Mouse (Mus musculus): ENCODE data around the gene Glt6d1. TPM values are rescaled to one million over a fixed set of nuclear protein-coding genes. Genes with fewer than 3 reads are reported as not detected.
A peak's percentile ranks its signal among the peaks of the same experiment; 100 is the strongest.
"Not testable (repeated sequence)": the region's sequence is repeated elsewhere in the genome, so short reads cannot be mapped to it uniquely, and the experiment has no call there.

Gene Glt6d1
- total RNA-seq (2021) = not detected

DNA sequence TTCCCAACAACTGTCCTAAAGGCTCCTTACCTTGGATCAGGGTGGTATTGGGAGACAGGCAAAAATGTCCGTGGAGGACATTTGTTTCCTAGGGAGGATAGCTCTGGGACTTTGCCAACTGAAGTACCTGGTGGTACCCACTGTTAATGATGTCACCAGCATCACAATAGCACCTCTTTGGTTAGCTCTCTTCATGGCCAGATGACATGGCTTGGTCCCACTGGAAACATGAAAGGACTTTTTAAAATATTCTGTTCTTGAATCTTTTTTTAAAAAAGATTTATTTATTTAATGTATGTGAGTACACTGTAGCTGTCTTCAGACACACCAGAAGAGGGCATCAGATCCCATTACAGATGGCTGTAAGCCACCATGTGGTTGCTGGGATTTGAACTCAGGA, at the start of gene Glt6d1:
TSS of gene Glt6d1 (minus strand) at position 101 of the 400 bp plus-strand sequence.
- intact Hi-C loops (cut with DNase I); DNase-seq: not testable (repeated sequence)

DNA sequence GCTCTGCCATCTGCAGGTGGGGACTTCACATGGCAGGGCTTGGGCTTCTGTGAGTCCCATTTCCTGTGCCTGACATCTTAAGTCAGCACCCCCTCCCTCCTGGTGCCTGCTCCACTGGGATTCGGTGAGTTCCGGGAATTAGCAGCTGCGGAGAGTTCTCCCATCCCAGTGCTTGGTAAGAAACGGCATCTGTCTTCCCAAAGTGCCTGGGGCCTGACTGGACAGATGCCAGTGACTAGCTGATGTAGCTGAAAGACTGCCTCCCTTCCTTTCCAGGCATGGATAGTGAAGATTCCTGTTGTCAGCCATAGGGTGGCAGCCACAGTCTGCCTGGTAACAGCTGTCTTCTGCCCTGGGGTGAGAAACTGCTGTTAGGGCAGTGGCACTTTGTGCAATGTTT, 49.8 kb upstream of the Glt6d1 start:
- intact Hi-C loops (cut with DNase I) = no loop called here
- DNase-seq = peak; percentile 81

DNA sequence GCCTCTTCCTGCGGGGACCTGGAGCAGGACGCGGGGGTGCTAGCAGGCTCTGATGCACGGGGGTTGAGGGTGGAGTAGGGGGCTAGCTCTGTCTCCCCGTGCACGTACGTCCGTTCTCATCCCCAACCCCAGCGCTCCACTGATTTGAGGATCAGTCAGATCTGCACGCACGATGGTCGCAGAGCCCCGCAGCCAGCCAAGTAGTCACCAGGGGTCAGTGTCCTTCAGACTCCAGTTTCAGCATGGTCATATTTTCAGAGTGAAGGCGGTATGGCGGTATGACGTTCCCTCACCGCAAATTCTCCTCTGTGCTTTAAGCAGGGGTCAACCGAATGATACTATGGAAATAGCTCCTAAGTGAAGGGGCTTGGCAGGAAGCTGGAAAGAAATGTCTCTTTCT, 48.6 kb upstream of the Glt6d1 start:
- DNase-seq = no peak
- intact Hi-C loops (cut with DNase I) = no loop called here

DNA sequence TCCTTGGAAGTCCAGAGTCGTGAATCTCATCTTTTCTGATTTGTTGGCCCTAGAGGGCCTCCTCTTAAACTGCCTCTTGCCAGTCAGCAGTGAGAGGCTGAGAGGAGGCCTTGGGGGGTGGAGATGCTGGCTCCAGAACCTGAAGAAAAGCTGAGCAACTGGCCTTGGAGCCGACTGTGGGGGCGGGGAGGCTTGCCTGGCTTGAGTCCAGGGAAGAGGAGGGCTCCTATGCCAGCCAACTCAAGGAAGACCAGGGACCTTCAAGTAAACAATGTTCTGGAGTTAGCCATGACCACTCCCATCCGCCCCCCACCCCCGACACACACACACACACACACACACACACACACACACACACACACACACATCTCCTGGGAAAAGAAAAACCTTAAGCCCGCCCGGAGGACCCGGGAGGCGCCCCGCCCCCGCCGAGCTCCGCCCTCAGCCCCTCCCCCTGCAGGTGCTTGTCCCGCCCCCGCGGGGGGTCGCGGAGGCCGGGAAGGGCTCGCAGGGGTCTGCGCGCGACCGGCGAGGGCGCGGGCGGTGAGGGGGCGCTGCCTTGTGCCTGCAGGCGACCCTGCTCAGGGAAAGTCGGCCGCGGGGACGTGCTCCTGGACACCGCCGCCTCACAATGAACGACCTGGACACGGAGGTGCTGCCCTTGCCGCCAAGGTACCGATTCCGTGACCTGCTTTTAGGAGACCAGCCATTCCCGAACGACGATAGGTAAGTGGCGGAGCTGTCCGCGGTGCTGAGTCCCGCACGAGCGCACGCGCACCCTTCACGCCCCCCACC, 47.9 kb upstream of the Glt6d1 start, which contains the start of gene Kcnt1:
TSS of gene Kcnt1 (plus strand) at position 398 of the 795 bp plus-strand sequence.
- DNase-seq = peak; percentile 81
- intact Hi-C loops (cut with DNase I) = no loop called here

DNA sequence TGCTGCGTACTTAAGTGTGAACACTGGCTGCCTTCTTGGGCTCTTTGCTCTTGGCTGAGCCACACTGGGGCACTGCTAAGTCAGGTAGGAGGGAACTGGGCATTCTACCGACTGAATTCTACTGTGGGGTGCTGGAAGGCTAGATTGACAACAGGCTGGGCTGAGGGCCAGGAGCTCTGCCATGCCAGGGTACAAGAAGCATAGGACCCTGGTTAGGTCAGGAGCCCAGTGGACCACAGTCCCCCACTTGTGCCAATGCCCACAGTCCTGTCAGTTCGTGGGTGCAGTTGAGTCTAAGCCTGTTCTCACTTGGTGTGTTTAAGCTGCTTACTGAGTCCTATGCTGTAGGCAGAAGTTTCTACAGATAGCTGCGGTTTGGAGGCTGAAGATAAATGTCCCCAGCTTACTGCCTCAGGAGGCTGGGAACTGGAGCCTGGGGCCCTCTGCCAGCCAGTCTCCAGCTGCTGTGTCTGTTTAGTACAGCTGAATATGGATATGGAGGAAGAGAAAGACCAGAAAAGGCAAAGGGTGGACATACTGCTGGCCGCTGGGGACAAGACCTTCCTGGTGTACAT, 47.1 kb upstream of the Glt6d1 start:
- intact Hi-C loops (cut with DNase I) = no loop called here
- peak; percentile 47 for DNase-seq

DNA sequence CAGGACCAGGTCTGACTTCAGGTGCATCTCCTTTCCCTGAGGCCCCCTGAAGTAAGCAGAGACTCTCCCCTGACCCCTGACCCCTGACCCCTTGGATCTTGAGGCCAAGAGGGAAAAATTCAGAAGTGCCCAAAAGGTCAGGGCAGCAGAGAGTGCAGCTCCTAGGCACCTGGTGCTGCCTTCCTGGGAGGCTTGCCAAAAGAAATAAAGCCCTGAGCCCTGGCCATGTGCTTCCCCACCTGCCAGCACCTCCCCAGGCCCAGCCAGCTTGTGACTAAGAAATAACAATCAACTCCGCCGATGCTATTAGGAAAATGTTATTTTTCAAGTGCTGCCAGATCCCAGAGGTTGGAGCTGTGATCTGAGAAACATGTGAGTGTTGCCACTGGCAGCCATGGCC, 46.4 kb upstream of the Glt6d1 start:
- DNase-seq = no peak
- intact Hi-C loops (cut with DNase I) = no loop called here

DNA sequence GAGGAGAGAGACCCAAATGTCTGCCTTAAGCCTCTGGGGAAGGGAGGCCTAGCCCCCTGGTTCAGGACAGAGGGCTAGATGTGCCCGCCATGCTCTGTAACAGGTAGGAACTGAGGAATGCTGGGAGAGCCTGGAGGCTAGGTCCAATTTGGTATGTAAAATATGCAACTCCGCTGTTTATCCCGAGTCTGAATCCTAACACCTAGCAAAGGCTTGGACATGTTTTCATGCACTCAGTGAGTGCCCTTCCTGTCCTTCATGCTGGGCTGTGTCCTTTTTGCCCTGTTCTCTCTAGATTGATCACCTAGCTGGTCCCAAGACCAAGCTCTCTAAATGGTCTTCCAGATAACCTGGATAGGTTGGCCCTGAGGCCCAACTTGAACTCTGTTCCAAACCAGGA, 44.2 kb upstream of the Glt6d1 start:
- intact Hi-C loops (cut with DNase I) = no loop called here
- no peak for DNase-seq

DNA sequence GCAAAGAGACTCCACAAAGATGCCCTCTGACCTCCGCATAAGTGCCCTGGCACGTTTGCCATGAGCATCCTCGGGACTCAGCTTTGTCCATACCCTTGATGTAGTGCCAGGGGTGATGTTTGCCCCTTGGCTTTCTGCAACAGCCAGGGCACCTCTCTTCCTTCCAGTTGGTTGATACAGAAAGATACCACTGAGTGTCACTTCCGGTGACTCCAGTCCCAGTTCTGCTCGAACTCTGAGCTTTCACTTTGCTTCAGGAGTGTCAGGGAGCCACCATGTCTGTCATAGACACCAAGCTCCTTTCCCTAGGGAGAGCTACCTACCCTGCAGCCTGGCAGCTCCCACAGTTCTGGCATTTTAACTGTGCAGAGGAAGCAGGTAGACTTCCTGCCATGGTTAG, 38.4 kb upstream of the Glt6d1 start:
- intact Hi-C loops (cut with DNase I) = no loop called here
- DNase-seq = no peak

DNA sequence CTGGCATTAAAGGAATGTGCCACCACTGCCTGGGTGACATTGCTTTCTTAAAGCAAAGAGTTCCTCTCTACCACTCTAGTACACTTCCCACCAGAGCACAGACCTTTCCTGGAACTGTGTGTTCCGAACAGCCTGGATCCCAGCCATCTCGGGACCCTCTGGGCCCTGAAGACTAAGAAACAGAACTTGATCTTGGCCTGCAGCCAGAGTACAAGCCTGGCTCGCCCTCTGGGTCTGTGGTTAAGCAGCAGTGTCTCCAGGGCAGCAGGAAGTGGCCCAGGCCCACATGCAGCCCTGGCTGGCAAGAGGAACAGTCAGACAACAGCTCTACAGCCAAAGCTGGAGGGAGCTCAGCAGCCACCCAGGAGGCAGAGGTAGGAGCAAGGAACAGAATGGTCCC, 37.0 kb upstream of the Glt6d1 start:
- intact Hi-C loops (cut with DNase I) = no loop called here
- DNase-seq = peak; percentile 39

DNA sequence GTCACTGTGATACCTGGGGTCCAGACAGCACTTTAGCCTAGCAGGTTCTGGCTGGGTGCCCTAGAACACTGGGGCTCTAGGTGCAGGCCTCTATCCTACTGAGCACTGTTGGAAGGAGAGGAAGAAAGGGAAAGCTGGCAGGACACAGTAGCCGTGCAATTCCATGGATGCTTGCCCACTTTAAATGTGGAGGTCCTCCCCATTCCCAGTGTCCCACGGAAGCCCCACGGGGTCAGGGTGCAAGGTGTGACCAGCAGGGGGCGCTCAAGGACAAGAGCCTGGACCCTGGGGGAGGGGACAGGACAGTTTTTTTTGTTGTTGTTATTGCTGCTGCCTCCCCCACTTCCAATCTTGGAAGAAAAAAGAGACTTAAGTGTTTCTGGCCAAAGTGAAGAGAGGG, 34.7 kb upstream of the Glt6d1 start:
- intact Hi-C loops (cut with DNase I) = no loop called here
- DNase-seq = peak; percentile 61

DNA sequence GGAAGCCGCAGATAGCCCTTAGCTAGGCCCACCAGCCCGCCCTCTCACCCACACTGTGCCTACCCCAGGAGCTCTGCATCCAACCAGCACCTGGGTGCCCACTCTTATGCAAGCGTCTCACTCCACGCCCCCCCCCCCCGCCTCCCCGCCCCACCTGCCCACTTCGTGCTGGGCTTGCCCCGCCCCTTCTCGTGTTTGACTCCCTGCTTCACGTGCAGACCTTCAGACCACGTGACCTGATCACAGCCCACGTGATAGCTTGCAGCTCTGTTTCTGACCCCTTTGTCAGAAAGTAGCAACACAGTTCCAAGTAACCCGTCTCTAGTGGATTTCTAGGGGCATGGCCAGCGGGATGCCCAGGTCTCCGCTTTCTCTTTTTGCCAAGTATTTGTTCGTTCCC, 31.6 kb upstream of the Glt6d1 start, which contains the start of gene Sohlh1:
TSS of gene Sohlh1 (minus strand) at position 23 of the 400 bp plus-strand sequence.
- intact Hi-C loops (cut with DNase I) = no loop called here
- no peak for DNase-seq

DNA sequence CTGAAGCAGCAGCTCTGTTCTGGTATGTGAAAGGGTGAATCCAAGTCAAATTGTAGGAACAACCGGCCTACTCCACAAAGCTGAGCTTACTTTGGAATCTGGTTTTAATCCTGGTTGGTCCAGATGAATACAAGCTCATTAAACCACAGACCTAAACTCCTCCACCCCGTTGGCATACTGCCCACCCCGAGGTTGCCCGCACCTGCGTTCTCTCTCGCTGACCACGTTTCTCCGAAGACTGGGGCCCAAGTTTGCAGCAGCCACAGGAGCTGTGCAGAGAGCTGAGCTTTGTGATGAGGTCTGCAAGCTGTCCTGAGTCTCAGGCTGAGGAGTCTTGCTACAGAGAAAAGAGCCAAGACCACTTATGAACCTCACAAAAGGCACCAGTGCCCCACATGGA, 30.9 kb upstream of the Glt6d1 start:
- peak; percentile 41 for DNase-seq
- intact Hi-C loops (cut with DNase I) = no loop called here

DNA sequence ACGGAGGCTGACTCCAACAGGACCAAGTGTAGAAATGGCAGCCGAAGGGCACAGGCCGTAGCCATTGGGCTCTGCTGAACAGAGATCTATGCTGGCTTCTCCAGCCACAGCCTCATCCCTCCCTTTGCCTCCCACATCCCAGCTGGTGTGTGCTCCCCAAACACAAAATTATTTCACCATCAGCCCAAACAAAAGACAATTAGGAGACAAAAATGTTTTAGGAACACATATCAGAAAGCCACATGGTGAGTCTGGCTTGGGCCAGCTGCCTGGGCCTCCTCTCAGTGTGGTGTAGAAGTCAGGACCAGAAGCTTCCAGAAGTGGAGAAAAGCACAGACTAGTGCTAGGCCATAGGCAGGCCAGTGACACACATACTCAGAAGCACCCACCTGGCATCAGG, 28.4 kb upstream of the Glt6d1 start:
- intact Hi-C loops (cut with DNase I) = no loop called here
- DNase-seq = no peak

DNA sequence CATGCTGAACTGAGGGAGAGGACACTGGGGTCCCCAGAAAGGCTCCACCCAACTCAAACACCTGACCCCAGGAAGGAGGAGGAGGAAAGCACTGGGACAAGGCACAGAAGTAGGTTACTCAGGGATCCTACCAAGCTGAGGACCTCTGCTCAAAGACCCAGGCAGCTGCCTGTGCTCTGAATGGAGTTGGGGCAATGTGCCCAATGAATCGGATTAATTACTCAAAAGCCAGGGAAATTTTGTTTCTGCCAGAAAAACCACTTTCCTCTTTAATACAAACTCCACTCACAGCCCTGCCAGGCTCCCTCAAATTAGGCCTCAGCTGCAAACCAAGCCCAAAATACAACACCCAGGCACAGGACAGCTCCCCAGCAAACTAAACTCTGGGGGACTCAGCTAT, 27.1 kb upstream of the Glt6d1 start:
- intact Hi-C loops (cut with DNase I) = no loop called here
- no peak for DNase-seq

DNA sequence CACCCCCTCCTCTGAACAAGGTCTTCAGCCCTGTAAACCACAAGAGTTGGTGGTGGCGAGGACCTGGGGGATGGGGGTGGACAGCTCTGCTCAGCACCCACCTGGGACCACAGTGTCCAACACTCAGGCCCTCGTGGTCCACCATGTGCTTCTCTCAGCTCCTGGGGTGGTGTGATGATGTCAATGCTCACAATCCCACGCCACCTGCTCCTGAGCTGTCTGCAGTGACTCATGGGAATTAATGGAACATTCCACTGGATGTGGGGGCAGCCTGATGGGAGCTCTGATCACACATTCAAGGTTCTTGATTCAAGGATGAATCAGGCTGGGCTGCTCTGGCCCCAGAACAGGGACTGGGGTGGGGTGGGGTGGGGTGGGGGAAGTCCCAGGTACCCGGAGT, 26.5 kb upstream of the Glt6d1 start:
- intact Hi-C loops (cut with DNase I) = no loop called here
- DNase-seq = no peak

DNA sequence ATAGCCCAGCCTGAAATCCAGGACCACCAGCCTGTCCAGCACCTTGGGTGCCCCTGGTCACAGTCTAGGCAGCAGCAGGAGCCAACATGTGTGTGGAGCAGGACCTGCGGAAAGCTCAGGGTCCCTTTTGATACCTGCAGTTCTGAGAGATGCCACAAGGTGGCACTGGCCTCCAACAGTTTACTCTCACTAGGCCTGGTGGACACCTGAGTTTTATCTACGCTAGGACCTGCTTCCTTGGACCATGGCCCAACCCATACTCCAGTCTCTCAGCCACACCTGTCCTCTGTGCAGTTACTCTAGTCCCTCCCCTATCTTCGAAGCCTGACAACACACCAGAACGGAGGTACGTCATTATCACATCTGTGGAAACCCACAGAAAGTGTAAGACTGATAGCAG, 20.6 kb upstream of the Glt6d1 start:
- peak; percentile 79 for DNase-seq
- intact Hi-C loops (cut with DNase I) = loop anchor here (10.0 kb wide), 1 partner anchor 99 kb away; no protein-coding TSS in a partner anchor

DNA sequence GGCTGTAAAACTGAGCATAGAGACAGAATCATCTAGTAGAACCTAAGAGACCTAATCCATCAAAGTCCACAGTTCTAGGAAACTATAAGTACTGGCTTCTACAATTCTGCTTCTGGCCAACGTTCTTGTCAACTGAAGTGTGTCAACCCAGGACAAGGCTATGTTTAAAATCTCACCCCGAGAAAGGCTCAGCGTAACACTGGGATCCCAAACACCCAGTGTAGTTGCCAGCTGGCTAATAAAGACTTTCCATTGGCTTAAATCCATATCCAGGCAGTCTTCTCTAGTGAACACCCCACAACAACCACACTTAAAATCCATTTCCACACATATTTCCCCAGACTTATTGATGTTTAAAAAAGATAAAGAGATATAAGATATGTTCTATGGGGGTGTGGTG, 15.1 kb upstream of the Glt6d1 start:
- intact Hi-C loops (cut with DNase I) = loop anchor here (10.0 kb wide), 1 partner anchor 104 kb away; no protein-coding TSS in a partner anchor
- DNase-seq = no peak

DNA sequence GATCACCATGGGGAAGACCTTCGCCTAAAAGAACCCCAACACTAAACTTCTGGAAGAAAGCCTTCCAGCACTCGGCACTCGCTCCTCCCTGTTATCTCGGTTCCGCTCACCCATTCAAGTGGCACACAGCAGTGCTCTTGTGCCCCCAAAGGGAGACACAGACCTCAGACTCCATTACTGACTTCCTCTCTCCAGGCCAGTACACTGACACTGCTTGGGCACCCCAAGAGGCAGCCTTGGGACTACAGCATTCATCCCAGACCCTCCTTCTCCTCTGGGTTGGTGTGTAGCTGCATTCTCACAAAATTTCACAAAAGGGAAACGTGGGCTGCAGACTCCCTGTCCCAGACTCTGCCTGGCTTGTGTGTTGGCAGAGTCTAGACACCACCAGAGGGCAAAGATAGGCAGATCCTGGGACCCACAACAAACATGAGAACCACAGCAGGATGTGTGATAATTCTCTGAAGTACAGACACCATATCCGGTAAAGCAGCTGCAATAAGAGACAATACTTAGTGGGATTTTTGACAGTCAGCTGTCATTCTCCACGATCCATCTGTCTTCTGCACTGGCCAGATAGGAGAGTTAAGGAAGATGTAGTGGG, 12.8 kb upstream of the Glt6d1 start:
- no peak for DNase-seq
- intact Hi-C loops (cut with DNase I) = loop anchor here (10.0 kb wide), 1 partner anchor 954 kb away; no protein-coding TSS in a partner anchor

DNA sequence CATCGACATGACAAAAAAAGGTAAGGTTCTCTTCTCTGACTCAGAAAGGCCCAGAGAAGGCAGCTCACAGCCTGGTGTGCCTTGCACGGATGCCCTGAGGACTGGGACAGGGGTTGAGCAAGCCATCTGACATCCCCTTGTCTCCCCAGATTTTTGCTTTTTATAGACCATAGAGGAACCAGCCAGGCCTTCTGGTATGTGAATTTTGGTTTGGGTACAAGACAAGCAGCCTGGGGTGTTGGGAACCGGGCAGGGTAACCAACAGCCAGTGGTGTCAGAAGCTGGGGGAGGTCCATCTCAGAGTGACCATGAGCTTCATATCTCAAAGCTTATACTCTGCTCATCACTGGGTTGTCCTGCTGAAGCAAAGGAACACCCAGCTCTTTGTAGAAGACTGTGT, 9.1 kb upstream of the Glt6d1 start:
- intact Hi-C loops (cut with DNase I) = loop anchor here (10.0 kb wide), 1 partner anchor 950 kb away; no protein-coding TSS in a partner anchor
- DNase-seq = no peak

DNA sequence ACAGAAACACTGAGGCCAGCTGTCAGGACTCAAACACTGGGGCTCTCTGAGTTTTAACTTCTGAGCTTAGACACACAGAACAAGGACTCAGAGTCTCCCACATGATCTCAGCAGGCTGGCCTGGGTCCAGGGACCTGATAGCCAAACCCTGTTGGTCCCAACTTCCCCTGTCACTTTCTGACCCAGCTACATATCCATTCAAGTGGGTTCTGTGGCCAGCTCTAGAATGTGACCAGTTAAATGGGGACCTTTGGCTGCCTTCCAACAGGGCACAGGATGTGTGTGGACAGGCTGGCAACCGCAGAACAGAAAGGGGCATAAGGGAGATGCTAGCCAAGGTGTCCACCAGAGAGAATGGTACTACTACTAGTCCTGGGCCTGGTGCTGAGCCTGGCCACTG, 7.2 kb upstream of the Glt6d1 start, which contains the start of gene Lcn9:
TSS of gene Lcn9 (plus strand) at position 348 of the 400 bp plus-strand sequence.
- peak; percentile 27 for DNase-seq
- intact Hi-C loops (cut with DNase I) = loop anchor here (10.0 kb wide), 1 partner anchor 948 kb away; no protein-coding TSS in a partner anchor

DNA sequence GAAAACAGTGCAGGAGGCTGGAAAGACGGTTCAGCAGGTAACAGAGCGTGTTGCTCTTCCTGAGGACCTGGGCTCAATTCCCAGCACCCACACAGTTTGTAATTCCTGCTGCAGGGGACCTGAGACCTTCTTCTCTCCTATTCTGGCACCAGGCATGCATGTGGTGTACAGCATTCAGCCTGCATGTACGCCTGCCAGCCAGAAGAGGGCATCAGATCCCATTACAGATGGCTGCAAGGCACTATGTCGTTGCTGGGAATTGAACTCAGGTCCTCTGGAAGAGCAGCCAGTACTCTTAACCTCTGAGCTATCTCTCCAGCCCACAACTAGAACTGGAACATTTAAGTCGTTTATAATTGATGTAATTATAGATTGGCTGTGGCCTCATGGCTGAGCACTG, 2.3 kb downstream of the Glt6d1 start:
- no peak for DNase-seq
- intact Hi-C loops (cut with DNase I) = no loop called here

DNA sequence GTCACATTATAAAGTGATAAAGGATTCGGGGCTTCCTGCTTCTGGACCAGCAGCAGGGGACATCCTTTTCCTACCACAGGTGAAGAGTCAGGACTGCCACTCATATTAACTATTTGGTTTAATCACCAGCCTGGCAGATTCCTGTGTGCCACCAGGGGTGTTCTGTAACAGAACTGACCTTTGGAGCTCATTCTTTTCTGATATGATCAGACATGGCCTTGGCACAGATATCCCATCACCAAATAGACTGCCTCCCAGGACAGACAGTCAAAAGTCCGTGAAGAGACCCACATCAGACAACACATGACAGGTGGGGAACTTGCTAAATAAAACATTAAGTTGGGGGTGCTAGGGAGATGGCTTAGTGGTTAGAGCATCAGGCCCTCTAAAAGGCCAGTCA, 3.9 kb downstream of the Glt6d1 start:
- DNase-seq = no peak
- intact Hi-C loops (cut with DNase I) = no loop called here

Data from left cerebral cortex, postnatal 4 days (tissue).